Mouse (Mus musculus) stomach, postnatal 0 days (tissue): Measurements from ENCODE around the gene Ripor1.

Experiments
- CTCF ChIP-seq: IDR thresholded peaks from 2 replicates; pipeline ENCODE4 v1.5.1; 2016; ENCODE audit warnings: antibody characterized with exemption, low read depth, mild to moderate bottlenecking, moderate library complexity
- EP300 ChIP-seq: optimal IDR thresholded peaks from 2 replicates; pipeline ENCODE3; 2016; ENCODE audit warnings: antibody characterized with exemption

- TF ChIP-seq CTCF: no peak
- TF ChIP-seq EP300: no peak
Measured at GRCm38 (mm10) chr8:105579719-105580118, 25.3 kb upstream of the Ripor1 start.
